Mouse (Mus musculus) G1E (cell line): ENCODE results near the gene 4430402I18Rik.

ENCODE experiments used
- CTCF ChIP-seq: IDR thresholded peaks from 2 replicates; pipeline ENCODE4 v1.5.1; 2012; ENCODE audit warnings: low read depth, low read length, inconsistent platforms, mixed read lengths
- GATA2 ChIP-seq: IDR thresholded peaks from 2 replicates; pipeline ENCODE4 v1.6.1; 2012; ENCODE audit warnings: low read depth, low read length, inconsistent platforms, borderline replicate concordance
- TAL1 ChIP-seq: conservative IDR thresholded peaks from 2 replicates; pipeline ENCODE4 v1.6.1; 2012; ENCODE audit warnings: low read depth, low read length, inconsistent platforms, mixed read lengths

- TF ChIP-seq CTCF (no peak), TAL1 (no peak), GATA2 (no peak)
Measured at GRCm38 (mm10) chr19:28982617-28983016, 15.0 kb upstream of the 4430402I18Rik start.
